Mouse (Mus musculus) lung, embryonic 15.5 days (tissue): ENCODE data around the gene Gli1. TPM values are rescaled to one million over a fixed set of nuclear protein-coding genes. Genes with fewer than 3 reads are reported as not detected.

Experiments
- ATAC-seq: fragments of 200-750 bp; cut with Nextera tagmentation; 2 replicates; pipeline ENCODE4 v1.8.0; 2017; ENCODE audit warnings: moderate number of reproducible peaks, borderline replicate concordance; ENCODE audit not compliant: low FRiP score, low TSS enrichment; ENCODE audit errors: extremely low read depth
- H3K27ac ChIP-seq: fragments of 300-500 bp; sonication (generic); 2 replicates; pipeline ENCODE4 v1.5.1; 2015; ENCODE audit warnings: moderate library complexity, mild to moderate bottlenecking, inconsistent platforms
- H3K27me3 ChIP-seq: fragments of 300-500 bp; sonication (generic); 2 replicates; pipeline ENCODE4 v1.6.1; 2015; ENCODE audit warnings: inconsistent platforms
- H3K36me3 ChIP-seq: fragments of 300-500 bp; sonication (generic); 2 replicates; pipeline ENCODE4 v1.6.1; 2015; ENCODE audit warnings: inconsistent platforms
- H3K4me1 ChIP-seq: fragments of 300-500 bp; sonication (generic); 2 replicates; pipeline ENCODE4 v1.6.1; 2015; ENCODE audit warnings: inconsistent platforms
- H3K4me2 ChIP-seq: fragments of 300-500 bp; sonication (generic); 2 replicates; pipeline ENCODE4 v1.6.1; 2015; ENCODE audit warnings: inconsistent platforms, mild to moderate bottlenecking, moderate library complexity
- H3K4me3 ChIP-seq: fragments of 300-500 bp; sonication (generic); 2 replicates; pipeline ENCODE4 v1.5.1; 2015; ENCODE audit warnings: mild to moderate bottlenecking, inconsistent platforms
- H3K9ac ChIP-seq: fragments of 300-500 bp; sonication (generic); 2 replicates; pipeline ENCODE4 v1.6.1; 2015; ENCODE audit warnings: inconsistent platforms
- H3K9me3 ChIP-seq: fragments of 300-500 bp; sonication (generic); 2 replicates; pipeline ENCODE4 v1.6.1; 2016; ENCODE audit warnings: inconsistent platforms
- WGBS: fragments of 180-500 bp; shearing (Covaris S2); methylation state at CpG from one replicate; pipeline ENCODE4 v1.1.7; 2015; 5-methylcytosine and 5-hydroxymethylcytosine counted together
- polyA plus RNA-seq: library from polyadenylated mRNA; unstranded; fragments of >200 nt; fragmentation: Nextera tagmentation; extraction: Ambion mirVana; gene quantifications from 2 replicates; pipeline ENCODE4 v1.2.1, GENCODE M21; 2015

The Gli1 gene
- polyA plus RNA-seq, 1 experiment from 2014 or later = 10.4 TPM

- 85% methylated on average over 24 of the region's 24 CpGs for WGBS
- no peak overlapping the region for H3K9ac ChIP-seq
- no peak overlapping the region for H3K27ac ChIP-seq
- H3K4me3 ChIP-seq = no peak overlapping the region
- H3K27me3 ChIP-seq = no peaks in the 10 kb centered on the region
- ATAC-seq = no peak
- no peak overlapping the region for H3K4me2 ChIP-seq
- peaks cover 70% of the 10 kb centered on the region for H3K36me3 ChIP-seq
- no peaks in the 10 kb centered on the region for H3K9me3 ChIP-seq
- H3K4me1 ChIP-seq = peaks cover 17% of the 10 kb centered on the region
Observed at GRCm38 (mm10) chr10:127295986-127296794, 45.6 kb downstream of the Gli1 start.

GRCm38 (mm10) chr10:127294895-127295510, 46.8 kb downstream of the Gli1 start:
- no peak overlapping the region for H3K9ac ChIP-seq
- H3K4me3 ChIP-seq = no peak overlapping the region
- H3K27me3 ChIP-seq = no peaks in the 10 kb centered on the region
- WGBS = 91% methylated on average over 10 of the region's 10 CpGs
- H3K4me1 ChIP-seq = peaks cover 19% of the 10 kb centered on the region
- H3K4me2 ChIP-seq = no peak overlapping the region
- no peak overlapping the region for H3K27ac ChIP-seq
- H3K36me3 ChIP-seq = peaks cover 59% of the 10 kb centered on the region
- H3K9me3 ChIP-seq = no peaks in the 10 kb centered on the region
- ATAC-seq = no peak

GRCm38 (mm10) chr10:127293590-127294113, 48.1 kb downstream of the Gli1 start:
- 78% methylated on average over 3 of the region's 3 CpGs for WGBS
- Histone ChIP-seq H3K27ac (no peak overlapping the region), H3K4me1 (peaks cover 27% of the 10 kb centered on the region), H3K4me2 (no peak overlapping the region), H3K9ac (no peak overlapping the region), H3K4me3 (no peak overlapping the region), H3K9me3 (no peaks in the 10 kb centered on the region), H3K27me3 (no peaks in the 10 kb centered on the region), H3K36me3 (peaks cover 48% of the 10 kb centered on the region)
- no peak for ATAC-seq

GRCm38 (mm10) chr10:127292987-127293538, 48.7 kb downstream of the Gli1 start:
- no peak overlapping the region for H3K4me3 ChIP-seq
- H3K27ac ChIP-seq = no peak overlapping the region
- WGBS = 64% methylated on average over 6 of the region's 6 CpGs
- no peak overlapping the region for H3K9ac ChIP-seq
- H3K36me3 ChIP-seq = peaks cover 47% of the 10 kb centered on the region
- no peak for ATAC-seq
- H3K9me3 ChIP-seq = no peaks in the 10 kb centered on the region
- no peak overlapping the region for H3K4me2 ChIP-seq
- H3K4me1 ChIP-seq = peaks cover 27% of the 10 kb centered on the region
- no peaks in the 10 kb centered on the region for H3K27me3 ChIP-seq

GRCm38 (mm10) chr10:127291881-127292638, 49.7 kb downstream of the Gli1 start:
- H3K27ac ChIP-seq = no peak overlapping the region

GRCm38 (mm10) chr10:127290930-127291880, 50.6 kb downstream of the Gli1 start:
- H3K9me3 ChIP-seq = no peaks in the 10 kb centered on the region
- peaks cover 45% of the 10 kb centered on the region for H3K4me1 ChIP-seq
- peak; percentile 36 for ATAC-seq
- peak overlapping the region; percentile 59 for H3K9ac ChIP-seq
- H3K27ac ChIP-seq = peak overlapping the region; percentile 100
- peaks cover 44% of the 10 kb centered on the region for H3K36me3 ChIP-seq
- H3K27me3 ChIP-seq = no peaks in the 10 kb centered on the region
- peak overlapping the region; percentile 76 for H3K4me3 ChIP-seq
- 3% methylated on average over 19 of the region's 19 CpGs for WGBS
- peak overlapping the region; percentile 77 for H3K4me2 ChIP-seq

More at GRCm38 (mm10) chr10:127291881-127292638, 49.7 kb downstream of the Gli1 start:
- Histone ChIP-seq H3K9me3 (no peaks in the 10 kb centered on the region), H3K4me3 (peak overlapping the region; percentile 76), H3K4me1 (peaks cover 36% of the 10 kb centered on the region), H3K4me2 (peak overlapping the region; percentile 77), H3K9ac (peak overlapping the region; percentile 59), H3K36me3 (peaks cover 41% of the 10 kb centered on the region), H3K27me3 (no peaks in the 10 kb centered on the region)
- WGBS = 19% methylated on average over 5 of the region's 5 CpGs
- no peak for ATAC-seq

GRCm38 (mm10) chr10:127290307-127290929, 51.4 kb downstream of the Gli1 start:
- Histone ChIP-seq H3K4me1 (peaks cover 49% of the 10 kb centered on the region), H3K27me3 (no peaks in the 10 kb centered on the region), H3K36me3 (peaks cover 44% of the 10 kb centered on the region), H3K9me3 (no peaks in the 10 kb centered on the region), H3K4me2 (peak overlapping the region; percentile 77), H3K4me3 (peak overlapping the region; percentile 76), H3K27ac (peak overlapping the region; percentile 100), H3K9ac (peak overlapping the region; percentile 59)
- WGBS = under 1% methylated on average over 31 of the region's 47 CpGs
- ATAC-seq = peak; percentile 93

- no peaks in the 10 kb centered on the region for H3K9me3 ChIP-seq
- peaks cover 42% of the 10 kb centered on the region for H3K36me3 ChIP-seq
- 1% methylated on average over 15 of the region's 15 CpGs for WGBS
- peak overlapping the region; percentile 76 for H3K4me3 ChIP-seq
- no peaks in the 10 kb centered on the region for H3K27me3 ChIP-seq
- peak overlapping the region; percentile 77 for H3K4me2 ChIP-seq
- peaks cover 49% of the 10 kb centered on the region for H3K4me1 ChIP-seq
- ATAC-seq = peak; percentile 6; the same call in 1 of the 2 replicates
- peak overlapping the region; percentile 100 for H3K27ac ChIP-seq
- H3K9ac ChIP-seq = peak overlapping the region; percentile 80
Observed at GRCm38 (mm10) chr10:127289573-127290191, 52.1 kb downstream of the Gli1 start.

GRCm38 (mm10) chr10:127288800-127289572, 52.8 kb downstream of the Gli1 start, which contains the start of gene Mbd6:
Mbd6 (minus strand) TSS chr10:127289018.
- peaks cover 49% of the 10 kb centered on the region for H3K4me1 ChIP-seq
- H3K36me3 ChIP-seq = peaks cover 42% of the 10 kb centered on the region
- WGBS = under 1% methylated on average over 44 of the region's 65 CpGs
- peak; percentile 19 for ATAC-seq
- H3K9me3 ChIP-seq = no peaks in the 10 kb centered on the region
- peak within 1 kb of the TSS; percentile 80 for H3K9ac ChIP-seq
- H3K4me2 ChIP-seq = peak within 1 kb of the TSS; percentile 77
- peak within 1 kb of the TSS; percentile 100 for H3K27ac ChIP-seq
- no peaks in the 10 kb centered on the region for H3K27me3 ChIP-seq
- H3K4me3 ChIP-seq = peak within 1 kb of the TSS; percentile 76
